Mouse (Mus musculus) CH12.LX (cell line): ENCODE results near the gene Gm5741. TPM values are rescaled to one million over a fixed set of nuclear protein-coding genes. Genes with fewer than 3 reads are reported as not detected.
A peak's percentile ranks its signal among the peaks of the same experiment; 100 is the strongest.

Experiments
- DNase-seq: peaks from one replicate; pipeline ENCODE4 v3.0.0-alpha.2; 2013; ENCODE audit errors: extremely low read depth
- H3K27ac ChIP-seq: 2 replicates; pipeline ENCODE4 v1.5.1; 2012; ENCODE audit warnings: low read depth, mild to moderate bottlenecking, control low read depth, moderate library complexity; ENCODE audit not compliant: insufficient read depth
- H3K27me3 ChIP-seq: replicated peaks from 2 replicates; pipeline ENCODE3; 2012; ENCODE audit warnings: inconsistent platforms
- H3K36me3 ChIP-seq, 2 experiments: replicated peaks in 1 of 2; 2 replicates each; pipeline versions ENCODE3 to v1.6.1; 2012; ENCODE audit warnings: inconsistent platforms in 1 of 2, low read length in 1 of 2, mild to moderate bottlenecking in 1 of 2, mixed read lengths in 1 of 2, moderate library complexity in 1 of 2; ENCODE audit not compliant: control insufficient read depth in 1 of 2, insufficient read depth in 1 of 2
- H3K4me1 ChIP-seq, 2 experiments: 2 replicates each; pipeline ENCODE4 v1.6.1; 2012; ENCODE audit warnings: inconsistent platforms in 1 of 2, moderate library complexity in 1 of 2; ENCODE audit not compliant: insufficient read depth in 2 of 2, control insufficient read depth in 1 of 2
- H3K4me2 ChIP-seq: 2 replicates; pipeline ENCODE4 v1.6.1; 2012; ENCODE audit warnings: low read depth, mild to moderate bottlenecking, control low read depth; ENCODE audit not compliant: poor library complexity, insufficient read depth, severe bottlenecking
- H3K4me3 ChIP-seq, 3 experiments: fragments of 150-350 bp in 1 of 3; sonication (generic) in 1 of 3; replicated peaks in 1 of 3; 2 replicates each; pipeline versions ENCODE3 to v1.5.1; 2011 to 2012; ENCODE audit warnings: low read depth in 2 of 3, low read length in 2 of 3, mild to moderate bottlenecking in 2 of 3, moderate library complexity in 2 of 3, control low read depth in 1 of 3, improper control_type of control experiment in 1 of 3, inconsistent platforms in 1 of 3, mixed read lengths in 1 of 3; ENCODE audit not compliant: poor library complexity in 1 of 3
- H3K79me2 ChIP-seq: replicated peaks from 2 replicates; pipeline ENCODE4 v1.6.1; 2012; ENCODE audit warnings: mild to moderate bottlenecking, moderate library complexity; ENCODE audit not compliant: control insufficient read depth, poor library complexity, insufficient read depth, severe bottlenecking; ENCODE audit errors: extremely low read depth
- H3K9ac ChIP-seq: 2 replicates; pipeline ENCODE4 v1.6.1; 2012; ENCODE audit warnings: low read depth, mild to moderate bottlenecking, control low read depth, moderate library complexity; ENCODE audit not compliant: insufficient read depth
- H3K9me3 ChIP-seq: replicated peaks from 2 replicates; pipeline ENCODE3; 2012; ENCODE audit warnings: low read length, inconsistent platforms, mixed read lengths
- CHD1 ChIP-seq: IDR thresholded peaks from 2 replicates; pipeline ENCODE4 v1.6.1; 2012; ENCODE audit warnings: low read depth, low read length, improper control_type of control experiment, inconsistent platforms
- E2F4 ChIP-seq: IDR thresholded peaks from 2 replicates; pipeline ENCODE4 v1.6.1; 2011; ENCODE audit warnings: low read depth, low read length, improper control_type of control experiment; ENCODE audit not compliant: insufficient replicate concordance
- ELF1 ChIP-seq: IDR thresholded peaks from 2 replicates; pipeline ENCODE4 v1.6.1; 2014; ENCODE audit warnings: low read depth, mild to moderate bottlenecking, inconsistent platforms, low read length, improper control_type of control experiment
- MAFK ChIP-seq: IDR thresholded peaks from 2 replicates; pipeline ENCODE4 v1.6.1; 2011; ENCODE audit warnings: low read length, improper control_type of control experiment; ENCODE audit not compliant: insufficient replicate concordance
- MAZ ChIP-seq: IDR thresholded peaks from 2 replicates; pipeline ENCODE4 v1.6.1; 2012; ENCODE audit warnings: low read depth, mild to moderate bottlenecking, inconsistent platforms, low read length, improper control_type of control experiment, moderate library complexity
- MEF2A ChIP-seq: IDR thresholded peaks from 2 replicates; pipeline ENCODE4 v1.6.1; 2014; ENCODE audit warnings: low read depth, mild to moderate bottlenecking, inconsistent platforms, low read length, improper control_type of control experiment, borderline replicate concordance
- MYC ChIP-seq: IDR thresholded peaks from 2 replicates; pipeline ENCODE4 v1.6.1; 2011; ENCODE audit warnings: low read depth, mild to moderate bottlenecking, improper control_type of control experiment, low read length
- NELFE ChIP-seq: IDR thresholded peaks from 2 replicates; pipeline ENCODE4 v1.6.1; 2011; ENCODE audit warnings: low read depth, low read length, improper control_type of control experiment
- PAX5 ChIP-seq: IDR thresholded peaks from 2 replicates; pipeline ENCODE4 v1.6.1; 2012; ENCODE audit warnings: low read length, inconsistent platforms, mixed read lengths
- POLR2A ChIP-seq: IDR thresholded peaks from 2 replicates; pipeline ENCODE4 v1.6.1; 2011; ENCODE audit warnings: low read depth, mild to moderate bottlenecking, improper control_type of control experiment, low read length
- POLR2AphosphoS2 ChIP-seq: IDR thresholded peaks from 2 replicates; pipeline ENCODE4 v1.6.1; 2011; ENCODE audit warnings: low read depth, low read length, improper control_type of control experiment
- SIN3A ChIP-seq: IDR thresholded peaks from 2 replicates; pipeline ENCODE4 v1.6.1; 2012; ENCODE audit warnings: low read length, improper control_type of control experiment, inconsistent platforms
- SMC3 ChIP-seq: IDR thresholded peaks from 2 replicates; pipeline ENCODE4 v1.6.1; 2011; ENCODE audit warnings: low read depth, low read length, improper control_type of control experiment
- TBP ChIP-seq: conservative IDR thresholded peaks from 2 replicates; pipeline ENCODE4 v1.6.1; 2011; ENCODE audit warnings: low read depth, low read length, improper control_type of control experiment
- TCF12 ChIP-seq: IDR thresholded peaks from 2 replicates; pipeline ENCODE4 v1.6.1; 2014; ENCODE audit warnings: low read depth, mild to moderate bottlenecking, inconsistent platforms, low read length, improper control_type of control experiment
- UBTF ChIP-seq: IDR thresholded peaks from 2 replicates; pipeline ENCODE4 v1.6.1; 2012; ENCODE audit warnings: low read depth, mild to moderate bottlenecking, inconsistent platforms, low read length, improper control_type of control experiment, moderate library complexity
- USF1 ChIP-seq: IDR thresholded peaks from 2 replicates; pipeline ENCODE4 v1.6.1; 2014; ENCODE audit warnings: low read depth, mild to moderate bottlenecking, inconsistent platforms, low read length, improper control_type of control experiment
- USF2 ChIP-seq: conservative IDR thresholded peaks from 2 replicates; pipeline ENCODE4 v1.6.1; 2011; ENCODE audit warnings: low read depth, low read length, improper control_type of control experiment
- ZMIZ1 ChIP-seq: IDR thresholded peaks from 2 replicates; pipeline ENCODE4 v1.6.1; 2012; ENCODE audit warnings: low read depth, mild to moderate bottlenecking, inconsistent platforms, low read length, improper control_type of control experiment
- dilution Hi-C: fragments of 300-500 bp; cut with MboI; formaldehyde crosslinking; loops from 2 replicates; pipeline ENCODE4 v1.14.3; 2020; ENCODE audit warnings: low sequenced_read_pairs; ENCODE audit not compliant: extremely low pct_unique_long_range_greater_than_20kb, extremely low pct_ligation_motif_present
- in situ Hi-C: fragments of 300-500 bp; cut with MboI; formaldehyde crosslinking; loops from 3 replicates; pipeline ENCODE4 v1.14.3; 2019; ENCODE audit warnings: low sequenced_read_pairs, low pct_ligation_motif_present, low pct_unique_long_range_greater_than_20kb, mixed read lengths
- polyA plus RNA-seq: library from polyadenylated mRNA; unstranded; fragments of >175 nt; gene quantifications from 2 replicates; pipeline ENCODE4 v1.2.1, GENCODE M21; 2012; ENCODE audit warnings: low read depth; ENCODE audit not compliant: insufficient read length
- total RNA-seq, 2 experiments: library from RNA; depleted of rRNA; stranded (reverse); fragments of 300-350 nt in 1 of 2; fragments of >200 nt in 1 of 2; gene quantifications; 2 replicates each; pipeline ENCODE4 v1.2.3; 2012 to 2014

Gm5741 gene
- total and polyA plus RNA-seq, 3 experiments = 1.0 TPM; not detected in 2

- TF ChIP-seq TBP (peak; percentile 96; the same call in 1 of the 2 replicates), SMC3 (no peak), USF2 (peak; percentile 99), CHD1 (0 out of 2 replicates have a peak, but pooled peaks have one; percentile 6), MYC (peak; percentile 94), MAFK (no peak), USF1 (peak; percentile 98), UBTF (peak; percentile 88; the same call in 1 of the 2 replicates), PAX5 (no peak), NELFE (peak; percentile 60; the same call in 1 of the 2 replicates), E2F4 (no peak), MAZ (0 out of 2 replicates have a peak, but pooled peaks have one; percentile 84), MEF2A (peak; percentile 42; the same call in 1 of the 2 replicates), SIN3A (peak; percentile 76)
These were observed 30.9 kb downstream of the Gm5741 start, which contains the start of gene Tnpo2 (continued) for GRCm38 (mm10) chr8:85036718-85037365.

GRCm38 (mm10) chr8:85036381-85036717 lies 31.4 kb downstream of the Gm5741 start:
- peaks cover 3 to 45% of the 10 kb centered on the region in 2 experiments for H3K4me1 ChIP-seq
- dilution Hi-C loops (no loop called here), in situ Hi-C loops (no loop called here)

More at GRCm38 (mm10) chr8:85036381-85036717, 31.4 kb downstream of the Gm5741 start:
- H3K79me2 ChIP-seq = peaks cover 48% of the 10 kb centered on the region
- peaks cover 28 to 45% of the 10 kb centered on the region in 2 experiments for H3K36me3 ChIP-seq
- H3K4me3 ChIP-seq = peak overlapping the region; percentile 66 to 90 (median 88)
- H3K27ac ChIP-seq = peak overlapping the region; percentile 78; the same call in 1 of the 2 replicates
- H3K9me3 ChIP-seq = no peaks in the 10 kb centered on the region
- peak overlapping the region; percentile 72 for H3K9ac ChIP-seq
- DNase-seq = no peak
- no peaks in the 10 kb centered on the region for H3K27me3 ChIP-seq
- H3K4me2 ChIP-seq = peak overlapping the region; percentile 93
- peak; percentile 64; the same call in 1 of the 2 replicates for TF ChIP-seq CHD1
- TF ChIP-seq NELFE = peak; percentile 69; the same call in 1 of the 2 replicates
- peak; percentile 50; the same call in 1 of the 2 replicates for TF ChIP-seq TCF12
- 0 out of 2 replicates have a peak, but pooled peaks have one; percentile 16 for TF ChIP-seq ZMIZ1
- no peak for TF ChIP-seq MAZ
- TF ChIP-seq MAFK = 0 out of 2 replicates have a peak, but pooled peaks have one; percentile 17
- TF ChIP-seq ELF1 = no peak
- TF ChIP-seq POLR2A = peak; percentile 52; the same call in 1 of the 2 replicates
- 0 out of 2 replicates have a peak, but pooled peaks have one; percentile 54 for TF ChIP-seq POLR2AphosphoS2
- TF ChIP-seq, all 38 proteins: peak for 7
